In the genomic region with DNA sequence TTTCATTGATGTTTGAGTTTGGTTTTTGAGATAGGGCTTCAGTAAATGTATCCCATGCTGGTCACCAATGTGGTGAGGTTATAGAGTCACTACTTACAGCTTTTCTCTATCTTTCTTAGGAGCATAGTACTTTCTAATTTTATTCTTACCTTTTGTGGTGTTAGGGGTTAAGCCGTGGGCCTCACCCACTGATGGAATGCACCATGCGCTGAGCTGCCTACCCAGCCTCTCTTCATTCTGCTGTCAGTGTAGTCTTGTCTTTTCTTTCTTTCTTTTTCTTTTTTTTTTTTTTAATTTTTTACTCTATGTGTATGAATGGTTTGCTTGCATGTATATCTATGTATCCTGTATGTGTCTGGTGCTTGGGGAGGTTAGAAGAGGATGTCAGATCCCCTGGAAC, we compare ENCODE assay signal across 16 mouse cellular contexts. TPM values are rescaled to one million over a fixed set of nuclear protein-coding genes. Genes with fewer than 3 reads are reported as not detected.
"Had no signal": no experiment of that assay in that cellular context is flagged by ENCODE, and none has a peak within 500 bp of the region (broad histone marks: within the 10 kb centered on the region; RNA-seq: fewer than 3 reads in every experiment).

No protein-coding gene starts in this region.

- H3K4me3 ChIP-seq: lung, embryonic 15.5 days; megakaryocyte, embryonic 14.5 days; midbrain, embryonic 13.5 days; midbrain, embryonic 15.5 days; neural tube, embryonic 12.5 days; stomach, embryonic 15.5 days had no signal

- H3K27ac ChIP-seq: lung, embryonic 15.5 days; macrophage; midbrain, embryonic 13.5 days; midbrain, embryonic 15.5 days; neural tube, embryonic 12.5 days; stomach, embryonic 15.5 days; stomach, postnatal 0 days had no signal

- DNase-seq: lung, adult 2 months; lung, postnatal 14 days; lung, postnatal 36 days; right cerebral cortex, postnatal 14 days; thymus, adult 2 months; thymus, postnatal 25 days; thymus, postnatal 4 days had no signal

- H3K4me1 ChIP-seq: stomach, embryonic 15.5 days had no signal

- H3K9ac ChIP-seq: lung, embryonic 15.5 days; midbrain, embryonic 13.5 days; midbrain, embryonic 15.5 days; neural tube, embryonic 12.5 days; stomach, embryonic 15.5 days had no signal

- H3K9me3 ChIP-seq: lung, embryonic 15.5 days; megakaryocyte, embryonic 14.5 days; midbrain, embryonic 13.5 days; midbrain, embryonic 15.5 days; neural tube, embryonic 12.5 days; stomach, embryonic 15.5 days had no signal

- H3K27me3 ChIP-seq: lung, embryonic 15.5 days; megakaryocyte, embryonic 14.5 days; midbrain, embryonic 13.5 days; midbrain, embryonic 15.5 days; neural tube, embryonic 12.5 days; stomach, embryonic 15.5 days had no signal

RNA-seq across cellular contexts. Expression of gene Tlr9, which starts 42.9 kb away (rescaled TPM):
- polyA plus RNA-seq: lung, embryonic 15.5 days; midbrain, embryonic 11.5 days; midbrain, embryonic 13.5 days; neural tube, embryonic 12.5 days had no signal
